Mouse (Mus musculus) heart, embryonic 10.5 days (tissue): ENCODE results near the gene Crygd. TPM values are rescaled to one million over a fixed set of nuclear protein-coding genes. Genes with fewer than 3 reads are reported as not detected.

Experiments
- DNase-seq: peaks from one replicate; pipeline ENCODE4 v3.0.0-alpha.2; 2017; ENCODE audit warnings: low spot score
- H3K27ac ChIP-seq: fragments of 300-500 bp; sonication (generic); 2 replicates; pipeline ENCODE4 v1.5.1; 2016; ENCODE audit warnings: mild to moderate bottlenecking
- H3K27me3 ChIP-seq: fragments of 300-500 bp; sonication (generic); 2 replicates; pipeline ENCODE4 v1.6.1; 2016; ENCODE audit warnings: mild to moderate bottlenecking; ENCODE audit not compliant: poor library complexity, insufficient read depth, severe bottlenecking
- H3K36me3 ChIP-seq: fragments of 300-500 bp; sonication (generic); 2 replicates; pipeline ENCODE4 v1.6.1; 2016; ENCODE audit warnings: mild to moderate bottlenecking, moderate library complexity
- H3K4me1 ChIP-seq: fragments of 300-500 bp; sonication (generic); 2 replicates; pipeline ENCODE4 v1.6.1; 2016; ENCODE audit warnings: mild to moderate bottlenecking
- H3K4me3 ChIP-seq: fragments of 300-500 bp; sonication (generic); 2 replicates; pipeline ENCODE4 v1.5.1; 2016; ENCODE audit warnings: mild to moderate bottlenecking, moderate library complexity
- H3K9me3 ChIP-seq: fragments of 300-500 bp; sonication (generic); 2 replicates; pipeline ENCODE4 v1.6.1; 2016; ENCODE audit warnings: mild to moderate bottlenecking, moderate library complexity
- WGBS: fragments of 180-500 bp; shearing (Covaris S2); methylation state at CpG from one replicate; pipeline ENCODE4 v1.1.7; 2016; 5-methylcytosine and 5-hydroxymethylcytosine counted together
- polyA plus RNA-seq: library from polyadenylated mRNA; unstranded; fragments of >200 nt; fragmentation: Nextera tagmentation; extraction: Ambion mirVana; gene quantifications from 2 replicates; pipeline ENCODE4 v1.2.1, GENCODE M21; 2016

Gene Crygd
- polyA plus RNA-seq: not detected in 2 replicates

DNA sequence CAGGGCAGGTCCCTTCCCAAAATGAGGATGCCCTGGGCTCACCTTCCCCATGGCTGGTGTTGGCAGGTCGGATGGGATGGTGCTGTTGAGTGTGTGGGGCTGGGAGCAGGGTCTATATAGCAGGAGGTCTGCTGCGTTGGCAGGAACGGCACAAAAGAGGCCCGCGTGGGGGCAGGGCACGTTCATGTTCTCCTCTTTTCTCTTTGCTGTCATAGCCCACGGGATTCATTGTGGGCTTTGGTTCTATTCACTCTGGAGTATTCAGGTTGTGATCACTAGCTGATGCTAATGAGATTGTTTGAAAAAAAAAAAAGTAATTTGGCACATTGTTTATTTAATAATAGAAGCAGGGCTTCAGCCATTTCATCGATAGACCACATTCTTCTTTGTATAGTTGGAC, at the start of gene Crygd:
Gene Crygd (minus strand): TSS at position 101 of the 400 bp plus-strand sequence.
- Histone ChIP-seq H3K9me3 (no peaks in the 10 kb centered on the region), H3K4me1 (no peaks in the 10 kb centered on the region), H3K36me3 (no peaks in the 10 kb centered on the region), H3K27me3 (no peaks in the 10 kb centered on the region), H3K27ac (no peak within 1 kb of the TSS), H3K4me3 (no peak within 1 kb of the TSS)
- no peak for DNase-seq
- 82% methylated on average over 8 of the region's 8 CpGs for WGBS

- no peaks in the 10 kb centered on the region for H3K9me3 ChIP-seq
- DNase-seq: no peak
- peak overlapping the region; percentile 44; the same call in 1 of the 2 replicates for H3K27ac ChIP-seq
- no peaks in the 10 kb centered on the region for H3K27me3 ChIP-seq
- no peaks in the 10 kb centered on the region for H3K36me3 ChIP-seq
- 52% methylated on average over 14 of the region's 14 CpGs for WGBS
- peaks cover 8% of the 10 kb centered on the region; the same call in 1 of the 2 replicates for H3K4me1 ChIP-seq
- H3K4me3 ChIP-seq: peak overlapping the region; percentile 33; the same call in 1 of the 2 replicates
Measured at GRCm38 (mm10) chr1:65112807-65113196, 49.5 kb upstream of the Crygd start.

DNA sequence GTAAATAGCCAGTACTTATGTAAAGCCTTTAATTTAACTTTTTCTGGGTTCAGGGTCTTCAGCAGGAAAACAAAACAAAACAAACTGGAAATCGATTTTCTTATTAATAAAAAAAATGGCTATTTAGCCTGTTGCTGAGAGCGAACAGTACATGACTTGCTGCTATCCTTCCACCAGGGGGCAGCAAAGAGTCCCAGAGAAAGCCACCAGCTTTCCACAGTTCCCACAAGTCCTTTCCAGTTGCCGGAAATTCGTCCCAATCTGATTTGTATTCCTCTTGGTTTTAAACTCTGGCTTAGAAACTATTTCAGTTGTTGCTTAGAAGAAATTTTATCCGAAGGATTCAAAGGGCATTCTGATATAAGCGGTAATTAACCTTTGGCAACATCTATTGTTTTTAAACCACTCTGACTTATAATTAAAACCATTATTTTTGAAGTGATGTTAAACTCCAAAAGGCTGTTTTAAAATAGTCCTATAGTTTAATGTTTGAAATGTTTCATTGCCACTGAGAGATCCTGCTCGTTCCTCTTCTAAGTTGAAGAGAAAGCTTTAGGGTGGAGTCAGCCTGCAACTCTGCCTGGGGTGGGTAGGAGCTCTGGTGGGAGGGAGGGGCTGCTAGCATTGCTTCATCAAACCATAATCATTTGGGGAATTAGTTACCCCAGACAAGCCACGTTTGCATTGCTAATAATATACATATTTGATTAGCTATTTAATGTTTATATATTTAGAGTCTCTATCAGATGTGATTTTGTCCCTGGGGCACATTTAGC, 49.0 kb upstream of the Crygd start:
- WGBS: 13% methylated on average over 8 of the region's 8 CpGs
- peaks cover 8% of the 10 kb centered on the region; the same call in 1 of the 2 replicates for H3K4me1 ChIP-seq
- peak overlapping the region; percentile 33 for H3K4me3 ChIP-seq
- peak; percentile 85 for DNase-seq
- no peaks in the 10 kb centered on the region for H3K27me3 ChIP-seq
- H3K36me3 ChIP-seq: no peaks in the 10 kb centered on the region
- H3K27ac ChIP-seq: peak overlapping the region; percentile 44
- no peaks in the 10 kb centered on the region for H3K9me3 ChIP-seq

DNA sequence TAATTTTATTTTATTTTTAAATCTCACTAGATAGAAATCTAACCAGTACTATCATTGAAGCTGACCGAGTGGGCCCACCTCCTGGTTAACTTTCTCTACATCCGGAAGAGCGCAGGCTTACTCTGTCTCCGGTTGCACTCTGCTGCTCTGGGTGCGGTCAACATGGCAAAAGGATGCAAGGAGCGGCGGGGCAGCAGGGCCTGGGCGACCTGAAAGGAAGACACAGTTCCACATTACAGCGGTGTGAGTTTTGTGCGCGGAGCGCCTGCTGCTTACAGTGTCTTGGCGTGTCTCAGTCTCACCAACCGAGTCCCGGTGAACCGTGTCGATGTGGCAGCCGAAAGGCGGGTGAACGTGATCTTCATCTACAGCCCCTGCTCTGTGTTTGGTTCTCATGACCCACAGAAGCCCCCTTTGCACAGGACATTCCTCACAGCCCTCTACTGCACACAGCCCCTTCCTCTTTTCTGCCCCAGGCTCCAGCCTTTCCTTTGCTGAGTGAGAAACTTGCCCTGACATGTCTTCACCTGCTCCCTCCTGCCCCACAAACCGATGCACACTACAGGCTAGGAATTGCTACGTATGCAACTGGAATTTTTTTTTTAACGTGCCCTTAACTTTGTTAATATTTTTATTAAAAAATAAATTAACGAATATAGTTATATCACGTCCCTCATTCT, 46.6 kb upstream of the Crygd start:
- no peak overlapping the region for H3K27ac ChIP-seq
- H3K4me1 ChIP-seq: peaks cover 8% of the 10 kb centered on the region; the same call in 1 of the 2 replicates
- H3K9me3 ChIP-seq: no peaks in the 10 kb centered on the region
- H3K4me3 ChIP-seq: no peak overlapping the region
- 61% methylated on average over 25 of the region's 25 CpGs for WGBS
- H3K27me3 ChIP-seq: no peaks in the 10 kb centered on the region
- H3K36me3 ChIP-seq: no peaks in the 10 kb centered on the region
- DNase-seq: no peak

DNA sequence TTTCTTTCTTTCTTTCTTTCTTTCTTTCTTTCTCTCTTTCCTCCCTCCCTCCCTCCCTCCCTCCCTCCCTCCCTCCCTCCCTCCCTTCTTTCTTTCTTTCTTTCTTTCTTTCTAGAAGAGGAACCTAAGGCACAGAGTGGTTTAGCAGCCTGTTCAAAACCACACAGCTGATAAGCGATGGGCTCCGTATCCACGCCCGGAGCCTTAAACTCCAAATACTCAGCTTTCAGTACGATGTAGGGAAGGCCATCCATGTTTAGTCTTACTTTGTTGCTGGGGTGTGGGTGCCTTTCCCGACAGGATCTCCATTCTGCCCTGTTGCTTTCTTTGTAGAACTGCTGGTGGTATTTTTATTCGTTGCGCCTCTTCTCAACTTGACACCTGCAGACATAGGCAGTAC, 45.9 kb upstream of the Crygd start:
- H3K27me3 ChIP-seq: no peaks in the 10 kb centered on the region
- H3K4me1 ChIP-seq: peaks cover 8% of the 10 kb centered on the region; the same call in 1 of the 2 replicates
- H3K27ac ChIP-seq: no peak overlapping the region
- H3K9me3 ChIP-seq: no peaks in the 10 kb centered on the region
- 84% methylated on average over 8 of the region's 8 CpGs for WGBS
- no peak for DNase-seq
- no peak overlapping the region for H3K4me3 ChIP-seq
- no peaks in the 10 kb centered on the region for H3K36me3 ChIP-seq

DNA sequence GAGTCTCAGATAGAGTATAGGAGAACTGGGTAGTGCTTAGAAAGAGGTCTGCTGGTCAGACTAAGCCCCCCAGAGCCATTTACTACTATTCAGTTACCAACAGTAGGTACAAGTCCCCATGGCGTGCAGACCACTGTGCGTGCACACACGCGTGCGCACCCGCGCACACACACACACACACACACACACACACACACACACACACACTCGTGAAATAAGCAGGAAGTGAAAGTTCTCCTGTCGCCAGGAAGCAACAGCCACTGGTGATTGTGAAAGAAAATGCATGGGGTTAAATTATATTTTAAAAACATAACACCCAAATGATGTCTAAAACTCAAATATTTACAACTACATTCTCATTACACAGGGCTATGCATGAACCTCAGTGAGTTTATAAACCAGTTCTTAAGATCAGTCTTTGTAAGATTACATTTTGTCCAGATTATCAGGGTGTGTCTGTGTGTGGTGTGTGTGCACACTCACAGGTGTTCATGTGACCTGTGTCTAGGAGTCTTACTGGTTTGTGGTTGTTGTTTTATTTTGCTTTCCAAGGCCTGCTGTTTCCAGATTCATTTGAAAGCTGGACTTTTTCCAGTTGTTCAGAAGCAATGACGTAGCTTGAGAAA, 44.5 kb upstream of the Crygd start:
- Histone ChIP-seq H3K4me3 (no peak overlapping the region), H3K4me1 (peaks cover 4% of the 10 kb centered on the region; the same call in 1 of the 2 replicates), H3K27me3 (no peaks in the 10 kb centered on the region), H3K27ac (no peak overlapping the region), H3K36me3 (no peaks in the 10 kb centered on the region), H3K9me3 (no peaks in the 10 kb centered on the region)
- WGBS: 86% methylated on average over 10 of the region's 10 CpGs
- no peak for DNase-seq

- Histone ChIP-seq H3K4me3 (no peak within 1 kb of the TSS), H3K27ac (no peak within 1 kb of the TSS), H3K27me3 (no peaks in the 10 kb centered on the region), H3K9me3 (no peaks in the 10 kb centered on the region), H3K36me3 (no peaks in the 10 kb centered on the region), H3K4me1 (no peaks in the 10 kb centered on the region)
- DNase-seq: no peak
- 86% methylated on average over 11 of the region's 11 CpGs for WGBS
Measured at GRCm38 (mm10) chr1:65103273-65103672, 40.0 kb upstream of the Crygd start, which contains the start of gene Cryga. Cryga (minus strand) TSS chr1:65103373.

DNA sequence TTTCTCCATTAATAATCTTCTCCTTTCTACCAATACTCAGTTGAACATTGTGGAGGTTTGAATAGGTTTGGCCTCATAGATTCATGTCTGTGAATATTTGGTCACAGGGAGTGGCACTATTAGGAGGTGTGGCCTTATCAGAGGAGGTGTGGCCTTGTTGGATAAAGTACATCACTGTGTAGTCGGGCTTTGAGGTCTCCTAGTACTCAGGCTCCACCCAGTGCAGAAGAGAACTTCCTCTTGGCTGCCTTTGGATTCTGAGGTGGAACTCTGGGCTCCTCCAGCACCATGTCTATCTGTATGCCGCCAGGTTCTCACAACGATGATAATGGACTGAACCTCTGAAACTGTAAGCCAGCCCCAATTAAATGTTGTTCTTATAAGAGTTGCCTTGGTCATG, 33.7 kb upstream of the Crygd start:
- 83% methylated on average over 3 of the region's 3 CpGs for WGBS
- Histone ChIP-seq H3K36me3 (no peaks in the 10 kb centered on the region), H3K9me3 (no peaks in the 10 kb centered on the region), H3K4me1 (no peaks in the 10 kb centered on the region), H3K27ac (no peak overlapping the region), H3K4me3 (no peak overlapping the region), H3K27me3 (no peaks in the 10 kb centered on the region)
- DNase-seq: no peak

DNA sequence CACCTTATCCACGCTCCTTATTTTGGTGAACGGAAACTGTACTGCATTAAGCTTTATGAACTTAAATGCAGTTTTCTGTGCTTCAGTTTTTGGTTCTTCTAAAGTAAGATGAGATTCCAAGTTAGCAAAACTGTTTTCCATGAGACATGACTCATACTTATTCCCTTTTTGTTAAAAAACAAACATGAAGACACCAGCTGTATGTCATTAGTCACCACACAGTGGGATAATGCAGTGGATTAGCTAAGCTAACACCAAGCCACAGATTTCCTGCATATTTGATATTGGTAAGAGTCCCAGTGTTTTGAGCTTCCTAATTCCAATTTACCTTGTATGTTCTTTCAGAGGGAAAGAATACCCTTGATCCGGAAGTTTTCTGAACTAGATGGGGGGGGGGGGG, 28.3 kb upstream of the Crygd start:
- no peak overlapping the region for H3K27ac ChIP-seq

DNA sequence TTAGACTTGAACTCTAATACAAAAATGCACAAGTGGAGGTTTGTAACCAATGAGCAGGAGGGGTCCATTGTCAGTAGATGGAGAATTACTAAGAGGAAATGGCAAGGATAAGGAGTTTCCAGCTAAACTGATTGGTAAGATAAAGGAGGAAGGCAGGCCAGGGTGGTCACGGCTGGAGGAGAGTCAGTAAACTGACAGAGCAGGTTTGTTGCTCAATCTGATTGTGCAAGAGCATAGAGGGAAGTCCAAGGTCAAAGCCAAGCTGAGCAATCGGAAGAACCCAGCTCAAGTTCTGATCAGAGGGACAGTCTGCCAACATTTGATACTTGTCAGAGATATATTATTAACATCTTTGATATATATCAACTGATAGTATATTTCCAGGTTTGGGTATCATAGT, 27.1 kb upstream of the Crygd start:
- Histone ChIP-seq H3K4me3 (no peak overlapping the region), H3K4me1 (no peaks in the 10 kb centered on the region), H3K9me3 (no peaks in the 10 kb centered on the region), H3K27me3 (no peaks in the 10 kb centered on the region), H3K27ac (no peak overlapping the region), H3K36me3 (no peaks in the 10 kb centered on the region)
- 55% methylated on average over 2 of the region's 2 CpGs for WGBS
- DNase-seq: no peak

More for the DNA sequence above, 28.3 kb upstream of the Crygd start:
- Histone ChIP-seq H3K36me3 (no peaks in the 10 kb centered on the region), H3K4me1 (no peaks in the 10 kb centered on the region), H3K4me3 (no peak overlapping the region), H3K9me3 (no peaks in the 10 kb centered on the region), H3K27me3 (no peaks in the 10 kb centered on the region)
- DNase-seq: no peak
- 90% methylated on average over 3 of the region's 3 CpGs for WGBS

DNA sequence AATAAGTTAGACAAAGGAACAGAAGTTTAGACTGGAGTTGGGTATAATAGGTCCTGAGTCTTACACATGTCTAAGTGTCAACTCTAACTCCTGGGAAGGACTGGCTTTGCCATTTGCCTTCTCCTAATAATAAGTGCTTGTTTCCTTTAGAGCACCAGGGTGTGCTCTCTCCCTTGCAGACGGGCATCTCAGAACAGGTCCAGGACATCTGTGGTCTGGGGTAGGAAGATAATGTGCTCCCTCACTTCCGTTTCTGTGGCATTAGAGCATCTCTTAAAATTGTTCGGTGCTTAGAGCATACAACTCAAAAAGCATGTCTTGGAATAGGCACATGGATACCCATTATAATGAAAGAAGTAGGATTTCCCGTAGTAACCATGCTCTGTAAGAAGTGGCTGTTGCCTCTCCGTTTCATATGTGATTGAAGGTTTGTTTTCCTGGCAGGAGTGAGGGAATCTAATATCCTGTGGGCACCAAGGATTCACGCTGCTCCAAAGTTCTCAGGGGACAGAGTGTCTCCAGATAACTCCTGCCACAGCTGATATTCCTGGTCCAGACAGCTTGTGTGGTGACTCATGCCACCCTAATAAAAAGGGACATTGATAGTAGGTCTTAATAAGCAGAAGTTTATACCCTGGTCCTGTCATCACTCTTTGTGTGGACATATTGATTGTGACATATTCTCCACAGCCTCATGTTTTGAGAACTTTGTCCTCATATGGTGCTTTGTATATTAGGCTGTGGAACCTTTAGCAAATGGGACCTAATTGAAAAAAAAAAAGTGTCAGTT, 25.5 kb upstream of the Crygd start:
- Histone ChIP-seq H3K27me3 (no peaks in the 10 kb centered on the region), H3K9me3 (no peaks in the 10 kb centered on the region), H3K36me3 (no peaks in the 10 kb centered on the region), H3K4me3 (no peak overlapping the region), H3K4me1 (no peaks in the 10 kb centered on the region), H3K27ac (no peak overlapping the region)
- DNase-seq: no peak
- WGBS: 70% methylated on average over 6 of the region's 6 CpGs

DNA sequence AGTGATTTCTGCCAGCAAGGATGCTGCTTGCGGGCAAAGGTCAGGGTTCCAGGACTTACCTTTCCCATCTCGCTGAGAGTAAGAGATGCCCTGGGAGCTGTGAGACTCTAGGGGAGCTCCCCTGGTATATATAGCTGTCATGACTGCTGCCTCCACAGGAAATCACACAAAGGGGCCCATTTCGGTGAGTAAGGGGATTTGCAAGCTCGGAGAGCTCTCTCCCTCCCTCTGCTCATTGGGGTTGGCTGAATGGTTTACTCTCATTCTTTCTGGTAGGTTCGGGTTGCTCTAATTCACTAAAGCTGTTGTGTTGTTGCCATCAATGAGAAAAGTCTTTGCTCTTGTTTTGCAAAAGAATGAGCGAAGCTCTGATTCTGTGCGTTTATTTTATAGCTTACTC, 18.9 kb upstream of the Crygd start, which contains the start of gene Crygb:
Gene Crygb (minus strand): TSS at position 101 of the 400 bp plus-strand sequence.
- 42% methylated on average over 7 of the region's 7 CpGs for WGBS
- Histone ChIP-seq H3K27ac (no peak within 1 kb of the TSS), H3K4me1 (0 out of 2 replicates have a peak, but pooled peaks cover 3% of the 10 kb centered on the region), H3K27me3 (0 out of 2 replicates have a peak, but pooled peaks cover 4% of the 10 kb centered on the region), H3K36me3 (no peaks in the 10 kb centered on the region), H3K4me3 (0 out of 2 replicates have a peak within 1 kb of the TSS, but pooled peaks have one; percentile 5), H3K9me3 (no peaks in the 10 kb centered on the region)
- DNase-seq: no peak
